Mouse (Mus musculus) adrenal gland, adult 18-20 months (tissue): ENCODE data around the gene Rfx6. TPM values are rescaled to one million over a fixed set of nuclear protein-coding genes. Genes with fewer than 3 reads are reported as not detected.

Experiments used
- DNase-seq, 2 experiments: peaks; one replicate each; pipeline ENCODE4 v3.0.0; 2021 to 2022; ENCODE audit warnings: low spot score in 2 of 2
- long read RNA-seq, 2 experiments: library from polyadenylated mRNA; stranded (forward); transcript quantifications; one replicate each; pipeline ENCODE4 v2.0.0; 2021
- total RNA-seq, 2 experiments: library from RNA; stranded (reverse); gene quantifications; 1 replicate in 1 of 2; 2 replicates in 1 of 2; pipeline ENCODE4 v1.2.3; 2021

Rfx6 gene
- not detected for total RNA-seq
- long read RNA-seq, experiment 1, result 0 reads
- long read RNA-seq, experiment 2, result 0 reads

GRCm38 (mm10) chr10:51677548-51678250 lies at the start of gene Rfx6:
Gene Rfx6, plus strand, starts transcription at chr10:51677756.
- DNase-seq, result no peak

GRCm38 (mm10) chr10:51631411-51632136 lies 46.0 kb upstream of the Rfx6 start, which contains the start of gene Gprc6a:
Gene Gprc6a, minus strand, starts transcription at chr10:51631461.
- no peak for DNase-seq

- no peak for DNase-seq
Observed at GRCm38 (mm10) chr10:51649506-51650221, 27.9 kb upstream of the Rfx6 start.

GRCm38 (mm10) chr10:51657324-51657723 lies 20.2 kb upstream of the Rfx6 start:
- DNase-seq, result no peak

- no peak for DNase-seq
Observed at GRCm38 (mm10) chr10:51669334-51669733, 8.2 kb upstream of the Rfx6 start.

- no peak for DNase-seq
Observed at GRCm38 (mm10) chr10:51671583-51671982, 6.0 kb upstream of the Rfx6 start.

GRCm38 (mm10) chr10:51672082-51672779 lies 5.3 kb upstream of the Rfx6 start:
- DNase-seq, result no peak

GRCm38 (mm10) chr10:51678251-51678639 lies 689 bp downstream of the Rfx6 start:
- DNase-seq, result no peak

GRCm38 (mm10) chr10:51720904-51721303 lies 43.3 kb downstream of the Rfx6 start:
- DNase-seq, result no peak

GRCm38 (mm10) chr10:51761436-51761835 lies 83.9 kb downstream of the Rfx6 start:
- no peak for DNase-seq

- no peak for DNase-seq
Observed at GRCm38 (mm10) chr10:51763241-51763640, 85.7 kb downstream of the Rfx6 start.

- DNase-seq, result no peak
Observed at GRCm38 (mm10) chr10:51768445-51768844, 90.9 kb downstream of the Rfx6 start.

GRCm38 (mm10) chr10:51769252-51769651 lies 91.7 kb downstream of the Rfx6 start:
- DNase-seq, result no peak

- no peak for DNase-seq
Observed at GRCm38 (mm10) chr10:51779648-51780047, 102.1 kb downstream of the Rfx6 start.

Other genes starting within 250 kb of the Rfx6 start
- gene Gm49339, start 197.1 kb upstream of the Rfx6 start, total RNA-seq, result 1 to 10 TPM; 1.7 to 5.1 TPM
- gene Lilr4b, start 197.1 kb upstream of the Rfx6 start, total RNA-seq, result 1 to 10 TPM; 3.7 to 7.0 TPM
- 1 to 10 TPM; 4.0 to 4.9 TPM for gene Lilrb4a, start 186.8 kb upstream of the Rfx6 start, total RNA-seq
- not detected for gene Fam162b, start 87.2 kb upstream of the Rfx6 start, total RNA-seq
- not detected for gene Gprc6a, start 46.3 kb upstream of the Rfx6 start, total RNA-seq